Mouse (Mus musculus) induced T-regulatory cell, adult 2 months (primary cell): ENCODE results near the gene Pdlim1.
A peak's percentile ranks its signal among the peaks of the same experiment; 100 is the strongest.

Experiments used
- DNase-seq: peaks from one replicate; pipeline ENCODE4 v3.0.0-alpha.2; 2012; ENCODE audit warnings: low read depth

Pdlim1 gene

GRCm38 (mm10) chr19:40283415-40283814 is 11.8 kb upstream of the Pdlim1 start:
- no peak for DNase-seq

DNA sequence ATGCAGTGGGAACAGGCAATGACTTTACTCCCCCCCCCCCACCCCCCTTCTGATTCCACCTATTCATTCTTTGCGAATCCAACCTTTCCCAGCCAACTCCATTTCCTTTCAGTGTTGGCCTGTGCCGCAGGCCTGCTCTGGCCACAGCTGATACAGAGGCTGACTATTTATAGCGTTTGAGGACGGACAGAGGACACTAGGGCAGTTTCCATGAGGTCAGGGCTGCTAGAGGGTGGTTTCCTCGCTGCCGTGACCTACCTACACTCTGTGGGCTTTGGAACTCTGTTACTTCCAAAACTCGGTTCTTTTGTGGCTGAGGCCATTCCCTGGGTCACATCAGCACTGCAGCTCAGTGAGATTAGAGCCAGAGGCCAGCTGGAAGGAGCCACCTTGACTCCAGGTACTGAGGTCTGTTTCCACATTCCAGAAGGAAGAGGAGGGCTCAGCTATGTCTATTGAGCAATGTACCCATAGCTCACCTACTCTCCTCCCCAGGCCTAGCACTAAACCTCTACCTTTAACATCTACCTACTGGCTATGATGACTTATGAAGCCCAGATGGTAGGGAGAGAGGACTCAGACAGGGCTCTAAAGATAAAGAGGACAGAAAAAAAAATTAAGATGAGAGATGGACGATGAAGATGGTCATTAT is 6.9 kb upstream of the Pdlim1 start:
- no peak for DNase-seq

DNA sequence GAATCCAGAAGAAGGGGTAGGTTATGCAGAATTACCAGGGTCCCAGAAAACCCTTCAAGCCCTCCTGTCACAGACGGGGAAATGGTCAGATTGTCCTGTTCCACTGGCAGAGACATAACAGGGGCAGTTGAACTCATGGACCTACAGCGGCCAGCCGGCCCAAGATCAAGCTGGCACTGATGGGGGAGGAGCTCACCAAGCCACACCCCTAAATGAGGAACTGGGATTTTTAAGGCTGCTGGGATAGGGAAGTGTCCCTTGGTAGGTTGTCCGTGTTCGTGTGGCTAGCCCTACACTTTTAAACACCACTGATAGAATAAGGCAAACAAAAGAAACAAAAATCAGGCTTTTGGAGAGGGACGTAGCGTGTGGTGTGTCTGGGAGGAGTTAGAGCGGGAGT is 5.9 kb upstream of the Pdlim1 start:
- no peak for DNase-seq

GRCm38 (mm10) chr19:40275401-40276188 is 4.0 kb upstream of the Pdlim1 start:
- no peak for DNase-seq

DNA sequence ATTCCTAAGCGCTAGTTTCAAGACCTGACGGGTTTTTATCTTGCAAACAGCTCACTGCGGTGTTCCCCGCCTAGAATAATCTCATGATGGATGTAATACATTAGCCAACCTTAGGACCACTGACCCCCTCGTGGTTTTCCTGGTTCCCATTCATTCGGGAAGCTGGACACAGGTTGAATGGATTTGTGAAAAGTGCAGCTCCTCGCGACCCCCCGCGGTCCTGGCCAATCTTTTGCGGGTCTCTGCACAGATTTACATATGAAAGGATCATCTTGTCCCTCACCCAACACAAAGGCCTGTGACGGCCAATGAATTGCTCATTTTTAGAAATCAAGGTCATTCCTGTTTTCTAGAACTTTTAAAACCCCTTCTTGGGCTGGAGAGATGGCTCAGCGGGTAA is 1.0 kb upstream of the Pdlim1 start:
- DNase-seq, result no peak

DNA sequence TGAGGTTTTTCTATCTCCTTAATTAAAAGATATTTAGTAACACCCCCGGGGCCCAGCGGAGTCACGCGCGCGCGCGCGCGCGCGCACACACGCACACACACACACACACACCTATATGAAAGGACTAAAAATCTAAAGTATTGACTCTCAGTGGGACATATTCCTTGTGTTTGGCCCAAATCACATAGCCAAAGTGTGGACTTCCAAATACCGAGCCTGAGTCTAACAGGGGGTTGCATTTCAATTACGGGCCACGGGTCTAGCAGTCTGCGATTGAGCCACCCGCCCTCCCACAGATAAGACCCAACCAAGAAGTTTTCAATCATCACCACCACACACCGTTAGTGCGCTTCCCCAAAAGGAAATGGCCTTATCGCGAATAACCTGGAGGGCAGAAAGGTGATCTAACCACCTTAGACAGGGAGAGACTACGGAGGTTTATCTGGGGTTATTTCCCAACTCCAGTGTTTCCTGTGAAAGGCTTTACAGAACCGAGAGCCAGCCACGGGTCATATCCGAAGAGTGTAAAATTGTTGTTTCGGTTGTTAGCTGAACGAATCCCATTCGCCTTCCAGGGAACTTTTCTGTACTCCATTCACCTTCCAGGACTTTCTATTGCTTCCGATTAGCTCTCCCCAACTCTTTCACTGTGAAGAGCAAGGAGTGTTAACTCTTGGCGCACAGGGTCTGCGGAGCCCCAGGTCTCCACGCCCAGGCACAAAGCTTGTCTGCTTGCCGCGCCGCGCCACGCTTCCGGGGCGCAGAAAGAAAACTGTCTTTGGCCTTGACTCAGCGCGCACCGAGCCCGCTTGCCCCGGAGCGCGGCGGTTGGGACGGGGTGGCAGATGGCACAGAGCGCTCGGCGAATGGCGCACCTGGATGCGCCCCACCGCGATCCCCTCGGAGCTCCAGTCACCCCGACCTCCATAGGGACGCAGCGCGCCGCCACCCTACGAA is 1.0 kb downstream of the Pdlim1 start:
- peak; percentile 75 for DNase-seq

GRCm38 (mm10) chr19:40269526-40269925 is 2.1 kb downstream of the Pdlim1 start:
- no peak for DNase-seq

GRCm38 (mm10) chr19:40268493-40268892 is 3.1 kb downstream of the Pdlim1 start:
- DNase-seq, result no peak

- peak; percentile 71 for DNase-seq
Observed at GRCm38 (mm10) chr19:40267380-40267779, 4.3 kb downstream of the Pdlim1 start.

DNA sequence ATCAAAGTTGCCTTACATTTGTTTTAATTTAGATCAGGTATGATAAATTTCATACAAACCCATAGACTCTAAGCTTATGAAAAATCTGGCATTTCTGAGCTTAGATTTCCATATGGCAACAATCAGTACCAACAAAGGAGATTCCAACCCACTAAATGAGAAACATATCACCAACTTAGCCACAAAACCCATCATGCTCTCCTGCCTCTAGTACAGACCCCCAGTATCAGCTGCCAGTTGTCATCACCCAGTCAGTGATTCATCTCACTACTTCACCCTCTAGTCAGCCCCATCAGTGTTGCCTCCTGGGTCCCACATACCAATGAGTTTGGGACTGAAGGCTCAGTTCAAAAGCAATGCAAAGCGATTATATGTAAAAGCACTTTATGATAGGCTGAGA is 12.2 kb downstream of the Pdlim1 start:
- no peak for DNase-seq

DNA sequence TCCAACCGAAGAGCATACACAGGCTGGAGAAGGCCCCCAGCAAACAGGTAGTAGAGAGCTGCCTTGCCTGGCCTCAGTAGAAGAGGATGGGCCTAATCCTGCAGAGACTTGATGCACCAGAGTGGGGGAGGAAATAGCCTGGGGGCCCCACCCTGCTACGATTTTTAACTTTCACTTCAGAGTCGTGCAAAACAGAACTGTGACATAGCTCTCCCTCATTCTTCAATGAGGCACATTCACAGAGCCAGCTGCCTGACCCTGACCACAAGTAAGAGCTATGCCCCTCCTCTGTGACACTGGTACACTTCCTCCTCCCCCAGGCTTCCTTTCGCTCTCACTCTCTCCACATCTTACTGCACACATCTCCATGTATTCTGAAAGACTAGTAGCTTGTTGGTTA is 14.2 kb downstream of the Pdlim1 start:
- DNase-seq, result peak; percentile 85

DNA sequence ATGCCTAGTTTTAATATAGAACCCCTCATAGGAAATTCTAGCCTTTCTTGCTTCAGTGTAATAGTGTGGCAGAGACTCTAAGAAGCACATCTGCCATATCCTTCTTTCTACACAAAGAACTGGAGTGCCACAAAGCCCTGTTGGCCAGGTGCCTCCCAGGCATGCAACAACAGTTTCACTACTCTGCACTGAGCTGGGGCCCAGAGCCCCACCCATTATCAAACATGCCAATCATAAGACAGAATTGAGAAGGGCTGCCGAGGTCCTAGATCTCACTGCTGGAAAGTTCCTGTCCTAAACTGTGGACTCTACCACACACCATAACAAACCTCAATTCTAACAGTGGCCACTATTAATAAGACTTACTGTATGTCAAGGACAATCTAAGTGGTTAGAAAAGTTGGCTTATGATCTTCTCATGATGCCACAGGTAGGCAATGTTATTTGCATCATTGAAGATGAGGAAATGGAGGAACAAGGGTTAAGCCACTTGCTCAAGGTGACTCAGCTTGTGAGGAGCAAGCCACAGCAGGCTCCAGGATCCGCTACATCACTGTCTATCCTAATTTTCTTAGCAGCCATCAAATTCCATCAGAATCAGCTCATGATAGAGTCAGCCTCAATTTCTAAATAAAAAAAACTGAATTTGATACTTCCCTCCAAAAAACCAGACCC is 15.1 kb downstream of the Pdlim1 start:
- peak; percentile 36 for DNase-seq

GRCm38 (mm10) chr19:40255561-40255960 is 16.1 kb downstream of the Pdlim1 start:
- no peak for DNase-seq

DNA sequence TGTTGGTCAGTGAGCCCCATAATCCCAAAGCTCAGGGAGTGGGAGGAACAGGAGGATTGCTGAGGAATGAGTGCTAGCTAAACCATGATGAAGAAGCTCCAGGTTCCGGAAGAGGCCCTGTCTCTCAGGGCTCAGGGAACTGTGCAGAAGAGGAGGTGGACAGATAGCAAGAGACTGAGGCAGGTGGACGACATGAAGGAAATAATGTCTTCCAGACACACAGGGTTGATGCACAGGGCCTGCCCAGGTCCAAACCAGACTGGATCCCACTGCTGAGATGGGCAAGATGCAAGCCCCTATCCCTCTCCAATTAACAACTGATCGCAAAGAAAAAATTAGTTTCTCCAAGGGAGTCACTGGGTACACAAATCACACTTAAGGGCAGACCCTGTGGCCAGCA is 16.9 kb downstream of the Pdlim1 start:
- DNase-seq, result no peak

DNA sequence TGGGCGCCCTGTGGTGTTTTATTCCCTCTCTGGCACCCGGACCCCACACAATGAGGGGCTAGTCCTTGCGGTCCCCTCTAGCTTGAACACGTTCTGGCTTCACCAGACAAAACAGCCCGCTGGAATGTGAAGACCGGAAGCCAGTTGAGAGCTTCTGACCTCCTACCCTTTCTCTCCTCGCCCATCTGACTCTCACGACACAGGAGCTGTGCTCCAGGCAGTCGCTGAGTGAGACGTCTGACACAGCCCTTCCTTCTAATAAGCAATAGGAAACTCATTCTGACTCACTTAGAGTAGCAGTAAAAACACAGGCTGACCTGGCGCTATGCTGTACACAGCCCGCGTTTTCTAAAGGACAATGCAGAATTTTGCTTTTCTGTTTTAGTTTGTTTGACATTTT is 17.9 kb downstream of the Pdlim1 start:
- no peak for DNase-seq

DNA sequence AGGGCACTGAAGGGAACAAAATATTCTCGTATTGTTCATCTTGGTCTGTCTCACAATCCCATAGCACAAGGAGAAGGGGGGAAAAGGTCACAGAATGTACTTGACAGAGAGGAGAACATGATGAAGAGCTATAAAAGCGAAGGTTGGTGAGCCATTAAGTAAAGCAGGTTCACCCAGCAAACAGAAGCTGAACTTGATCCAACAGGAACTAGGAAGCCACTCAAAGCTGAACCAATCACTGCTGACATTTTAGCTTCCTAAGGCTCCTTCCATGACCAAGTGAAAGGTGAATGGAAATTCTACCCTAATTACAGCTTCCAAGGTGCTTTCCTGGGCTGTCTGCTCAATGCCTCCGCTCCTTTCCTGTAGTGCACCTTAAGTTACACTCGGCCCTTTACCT is 20.5 kb downstream of the Pdlim1 start:
- DNase-seq, result no peak

DNA sequence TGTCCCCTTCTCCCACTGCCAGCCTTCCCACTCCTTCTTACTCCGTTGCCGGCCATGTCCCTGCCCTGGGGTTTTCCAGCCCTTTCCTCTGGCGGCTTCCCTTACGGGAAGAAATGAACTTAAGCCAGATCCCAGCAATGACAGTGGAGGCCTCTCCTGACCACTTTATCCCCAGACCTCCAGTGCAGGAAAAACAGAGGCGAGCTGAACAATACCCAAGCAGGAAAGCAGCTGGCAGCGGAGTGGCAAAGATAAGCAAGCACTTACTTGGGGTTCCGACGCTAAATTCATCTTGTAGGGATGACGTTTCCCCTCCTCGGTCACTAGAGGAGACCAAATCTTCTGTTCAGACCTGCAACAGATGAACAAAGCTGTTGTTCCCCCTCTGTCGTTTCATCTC is 22.3 kb downstream of the Pdlim1 start:
- no peak for DNase-seq

GRCm38 (mm10) chr19:40248476-40248875 is 23.2 kb downstream of the Pdlim1 start:
- no peak for DNase-seq

DNA sequence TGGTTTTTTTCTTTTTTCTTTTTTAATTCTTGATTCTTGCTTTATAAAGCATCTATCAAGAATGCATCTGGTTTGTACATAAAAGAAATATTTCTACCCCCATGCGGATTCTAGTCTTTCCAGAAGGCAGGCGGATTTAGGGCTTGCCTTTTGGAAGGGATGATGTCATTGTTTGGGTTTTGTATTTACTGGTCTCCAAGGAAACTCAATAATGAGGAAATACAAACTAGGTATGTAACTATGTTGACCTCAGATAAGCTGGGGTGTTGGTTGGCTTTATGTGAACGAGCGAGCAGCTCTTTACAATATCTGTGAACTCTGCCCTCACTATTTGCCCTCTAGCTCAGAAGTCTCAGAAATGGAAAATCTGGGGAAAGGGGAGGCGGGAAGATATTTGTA is 24.4 kb downstream of the Pdlim1 start:
- no peak for DNase-seq

DNA sequence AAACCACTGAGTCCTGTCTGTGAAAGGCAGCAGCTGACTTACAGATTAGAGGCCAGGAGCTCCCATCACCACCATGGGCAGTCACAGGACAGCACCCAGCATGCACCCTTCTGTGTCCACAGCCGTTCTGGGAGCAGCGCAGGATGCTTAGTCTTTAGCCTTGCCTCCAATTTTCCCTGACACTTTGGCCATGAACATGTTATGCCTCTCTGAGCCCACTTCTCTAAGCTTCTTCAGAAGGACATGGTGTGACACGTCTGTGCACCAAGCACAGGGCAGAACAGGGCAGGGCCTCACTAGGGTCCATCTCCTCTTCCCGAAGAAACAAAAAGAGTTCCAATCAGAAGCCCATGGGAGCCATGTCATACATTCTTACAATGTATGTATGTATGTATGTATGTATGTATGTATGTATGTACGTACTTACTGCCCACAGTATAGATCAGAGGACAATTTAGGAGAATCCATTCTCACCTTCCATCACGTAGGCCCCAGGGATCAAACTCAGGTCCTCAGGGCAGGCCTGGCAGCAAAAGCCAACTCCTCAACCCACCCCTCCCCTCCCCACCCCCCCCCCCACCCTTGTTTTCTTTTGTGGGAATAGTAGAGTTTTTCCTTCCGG is 24.9 kb downstream of the Pdlim1 start:
- DNase-seq, result no peak

- no peak for DNase-seq
Observed at GRCm38 (mm10) chr19:40240838-40241689, 30.6 kb downstream of the Pdlim1 start.
